Mouse (Mus musculus): ENCODE data around the gene Dcdc2a.

The Dcdc2a gene

GRCm38 (mm10) chr13:25097348-25097747 is 41.5 kb downstream of the Dcdc2a start:
- no peak for DNase-seq (ENCODE audit: low spot score in 2 of 2)

- DNase-seq (ENCODE audit: low spot score in 2 of 2): no peak
Measured at GRCm38 (mm10) chr13:25098578-25098977, 42.8 kb downstream of the Dcdc2a start.

GRCm38 (mm10) chr13:25099508-25099907 is 43.7 kb downstream of the Dcdc2a start:
- DNase-seq (ENCODE audit: low spot score in 2 of 2): no peak

GRCm38 (mm10) chr13:25100581-25100980 is 44.8 kb downstream of the Dcdc2a start:
- DNase-seq (ENCODE audit: low spot score in 2 of 2): no peak

GRCm38 (mm10) chr13:25105671-25106070 is 49.9 kb downstream of the Dcdc2a start:
- no peak for DNase-seq (ENCODE audit: low spot score in 2 of 2)

- DNase-seq (ENCODE audit: low spot score in 2 of 2): no peak
Measured at GRCm38 (mm10) chr13:25106740-25107139, 50.9 kb downstream of the Dcdc2a start.

GRCm38 (mm10) chr13:25108353-25108752 is 52.5 kb downstream of the Dcdc2a start:
- no peak for DNase-seq (ENCODE audit: low spot score in 2 of 2)

GRCm38 (mm10) chr13:25110592-25111095 is 54.8 kb downstream of the Dcdc2a start:
- no peak for DNase-seq (ENCODE audit: low spot score in 2 of 2)

- DNase-seq (ENCODE audit: low spot score in 2 of 2): peak in 1 of 2 experiments; percentile 3
Measured at GRCm38 (mm10) chr13:25115429-25115881, 59.7 kb downstream of the Dcdc2a start.

GRCm38 (mm10) chr13:25115971-25116370 is 60.2 kb downstream of the Dcdc2a start:
- DNase-seq (ENCODE audit: low spot score in 2 of 2): peak in 1 of 2 experiments; percentile 11

GRCm38 (mm10) chr13:25122740-25123335 is 67.0 kb downstream of the Dcdc2a start:
- no peak for DNase-seq (ENCODE audit: low spot score in 2 of 2)

GRCm38 (mm10) chr13:25127216-25127615 is 71.4 kb downstream of the Dcdc2a start:
- no peak for DNase-seq (ENCODE audit: low spot score in 2 of 2)

- no peak for DNase-seq (ENCODE audit: low spot score in 2 of 2)
Measured at GRCm38 (mm10) chr13:25127806-25128205, 72.0 kb downstream of the Dcdc2a start.

GRCm38 (mm10) chr13:25128766-25129165 is 73.0 kb downstream of the Dcdc2a start:
- no peak for DNase-seq (ENCODE audit: low spot score in 2 of 2)

- DNase-seq (ENCODE audit: low spot score in 2 of 2): no peak
Measured at GRCm38 (mm10) chr13:25143066-25143465, 87.3 kb downstream of the Dcdc2a start.

GRCm38 (mm10) chr13:25144093-25144492 is 88.3 kb downstream of the Dcdc2a start:
- no peak for DNase-seq (ENCODE audit: low spot score in 2 of 2)

- DNase-seq (ENCODE audit: low spot score in 2 of 2): no peak
Measured at GRCm38 (mm10) chr13:25146232-25146631, 90.4 kb downstream of the Dcdc2a start.

- DNase-seq (ENCODE audit: low spot score in 2 of 2): no peak
Measured at GRCm38 (mm10) chr13:25150154-25150781, 94.5 kb downstream of the Dcdc2a start.

- no peak for DNase-seq (ENCODE audit: low spot score in 2 of 2)
Measured at GRCm38 (mm10) chr13:25150861-25151260, 95.1 kb downstream of the Dcdc2a start.

- peak; percentile 8 to 28 for DNase-seq (ENCODE audit: low spot score in 2 of 2)
Measured at GRCm38 (mm10) chr13:25159917-25160316, 104.1 kb downstream of the Dcdc2a start.

- no peak for DNase-seq (ENCODE audit: low spot score in 2 of 2)
Measured at GRCm38 (mm10) chr13:25160804-25161203, 105.0 kb downstream of the Dcdc2a start.

- DNase-seq (ENCODE audit: low spot score in 2 of 2): no peak
Measured at GRCm38 (mm10) chr13:25162594-25162993, 106.8 kb downstream of the Dcdc2a start.

GRCm38 (mm10) chr13:25168891-25169290 is 113.1 kb downstream of the Dcdc2a start:
- DNase-seq (ENCODE audit: low spot score in 2 of 2): no peak
